Comparison of ENCODE assay signal across 14 mouse cellular contexts in the genomic region with DNA sequence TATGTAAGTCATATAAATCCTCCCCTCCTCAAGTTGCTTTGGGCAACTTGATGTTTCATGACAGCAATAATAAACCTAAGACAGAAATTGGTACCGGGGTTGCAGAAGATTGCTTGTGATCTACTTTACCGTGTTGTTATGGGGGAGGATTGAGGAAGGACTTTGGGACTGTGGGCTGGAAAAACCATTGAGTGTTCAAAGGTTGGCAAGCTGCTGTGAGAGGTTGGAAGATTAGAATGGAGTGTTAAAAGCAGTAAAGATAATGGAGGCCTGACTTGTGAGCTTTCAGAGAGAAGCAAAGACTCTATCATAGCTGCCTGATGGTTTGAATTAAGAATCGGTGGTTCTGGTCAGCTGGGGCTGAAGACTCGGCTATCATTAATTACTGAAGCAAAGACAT. TPM values are rescaled to one million over a fixed set of nuclear protein-coding genes. Genes with fewer than 3 reads are reported as not detected.
"Had no signal": no experiment of that assay in that cellular context is flagged by ENCODE, and none has a peak within 500 bp of the region (broad histone marks: within the 10 kb centered on the region; RNA-seq: fewer than 3 reads in every experiment).

No protein-coding gene starts in this region.

- H3K36me3 ChIP-seq: midbrain, embryonic 12.5 days; neural tube, embryonic 12.5 days had no signal

- DNase-seq: lung, adult 18-20 months; lung, embryonic 14.5 days; lung, postnatal 10 days; midbrain, embryonic 14.5 days; right cerebral cortex, postnatal 14 days; spleen, adult 18-20 months; thymus, adult 2 months; thymus, postnatal 25 days; thymus, postnatal 4 days had no signal

- H3K4me3 ChIP-seq: megakaryocyte, embryonic 14.5 days; midbrain, embryonic 12.5 days; neural tube, embryonic 12.5 days had no signal

- H3K4me2 ChIP-seq: lung, embryonic 14.5 days; midbrain, embryonic 12.5 days; neural tube, embryonic 12.5 days had no signal

- H3K9me3 ChIP-seq: midbrain, embryonic 12.5 days; neural tube, embryonic 12.5 days had no signal

- H3K27ac ChIP-seq: liver, embryonic 14.5 days; macrophage; midbrain, embryonic 12.5 days; neural tube, embryonic 12.5 days had no signal

- H3K9ac ChIP-seq: liver, embryonic 14.5 days; lung, embryonic 14.5 days; midbrain, embryonic 12.5 days; neural tube, embryonic 12.5 days had no signal

- H3K27me3 ChIP-seq: neural tube, embryonic 12.5 days had no signal

RNA-seq across cellular contexts. Expression of a gene that starts 6.8 kb away (rescaled TPM):
- polyA plus RNA-seq: macrophage had no signal

RNA-seq across cellular contexts. Expression of a gene that starts 53.2 kb away (rescaled TPM):
- polyA plus RNA-seq: macrophage had no signal
